Mouse (Mus musculus) heart, postnatal 14 days (tissue): ENCODE measurements at regions not wholly inside any gene's neighbourhood (a gene's known extent, or its start where the extent isn't known, plus 50 kb on each side); places are given as distances from the start of the nearest gene placed in this dataset.
A peak's percentile ranks its signal among the peaks of the same experiment; 100 is the strongest.

Source experiments
- DNase-seq, 2 experiments: peaks; one replicate each; pipeline ENCODE4 v3.0.0; 2021 to 2022
- intact Hi-C: fragments of 180-260 bp; cut with DNase I; formaldehyde crosslinking; loops from one replicate; pipeline ENCODE4 v1.15.1; 2025

DNA sequence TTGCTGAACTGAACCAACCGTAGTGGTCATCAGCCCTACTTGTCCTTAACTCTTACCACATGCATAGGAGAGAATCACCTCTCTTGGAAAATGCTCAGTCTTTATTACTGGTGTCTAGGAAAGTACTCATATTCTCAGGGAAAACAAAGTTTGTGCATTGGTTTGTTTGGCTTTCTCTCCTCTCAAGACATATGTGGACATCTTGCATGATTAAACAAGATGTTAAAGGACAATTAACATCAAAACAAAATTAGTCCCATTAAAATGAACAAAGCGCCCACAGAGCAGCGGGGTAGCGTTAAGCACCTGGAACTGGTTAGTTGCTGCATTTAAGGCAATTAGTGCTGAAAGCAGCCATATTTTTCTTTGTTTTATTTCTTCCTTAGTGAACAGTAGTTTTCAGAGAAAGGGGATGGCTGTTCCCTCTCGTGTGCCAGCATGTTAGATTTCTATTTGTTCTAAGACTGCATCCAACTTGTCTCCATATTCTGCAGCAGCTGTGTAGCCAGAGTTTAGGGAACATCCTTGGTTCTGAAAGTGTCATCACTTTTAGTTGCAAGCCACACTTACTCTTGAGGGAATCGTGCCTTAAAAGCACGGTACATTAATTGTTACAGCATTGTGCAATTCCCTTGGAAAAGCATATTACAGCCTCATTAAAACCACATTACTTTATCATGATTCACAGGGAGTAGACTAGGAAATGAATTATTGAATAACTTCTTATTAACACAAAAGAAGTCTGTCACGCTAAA lies 137.7 kb downstream of the Ube2u start:
- intact Hi-C loops: no loop called here
- no peak for DNase-seq

DNA sequence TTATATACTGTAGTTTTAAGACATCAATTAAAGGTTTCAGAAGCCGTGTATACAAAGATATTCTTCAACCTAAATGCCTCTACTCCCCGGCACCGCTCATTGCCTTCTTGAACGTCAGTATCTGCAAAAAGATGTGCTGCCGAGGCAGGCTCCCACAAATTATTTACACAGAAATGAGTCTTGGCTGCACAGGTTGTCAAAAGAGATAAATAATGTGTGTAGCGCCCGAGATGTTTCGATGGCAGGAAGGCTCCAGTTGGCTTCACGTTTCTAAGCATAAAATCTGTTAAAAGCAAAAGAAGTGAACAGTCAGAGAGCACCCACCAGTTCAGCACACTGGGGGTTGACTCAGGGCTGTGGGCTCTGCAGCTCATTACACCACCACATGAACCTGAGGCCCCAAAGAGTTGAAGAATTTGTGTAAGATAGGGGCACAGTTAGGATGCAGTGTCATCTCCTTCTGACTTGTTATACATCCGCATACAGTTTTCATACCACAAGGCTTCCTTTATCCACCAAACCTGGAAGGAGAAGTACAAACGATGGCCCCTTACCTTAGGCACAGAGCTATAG lies 138.4 kb downstream of the Ube2u start:
- DNase-seq: no peak

DNA sequence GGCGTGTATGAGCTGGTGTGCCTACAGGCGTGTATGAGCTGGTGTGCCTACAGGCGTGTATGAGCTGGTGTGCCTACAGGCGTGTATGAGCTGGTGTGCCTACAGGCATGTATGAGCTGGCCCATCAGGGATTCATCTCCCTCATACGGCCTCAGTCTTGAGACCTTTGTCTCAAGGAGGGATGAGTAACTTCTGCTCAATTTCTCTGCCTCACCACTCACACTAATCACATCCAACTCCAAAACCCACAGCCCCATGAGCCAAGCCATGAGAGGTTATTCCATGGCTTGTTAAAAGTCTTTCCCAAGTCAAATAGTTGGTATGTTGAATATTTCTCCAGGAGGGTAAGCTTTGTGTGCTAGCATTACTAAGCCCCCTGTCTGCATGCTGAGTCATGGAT lies 146.0 kb downstream of the Ube2u start:
- no peak for DNase-seq
- intact Hi-C loops: no loop called here

More for the DNA sequence above, 138.4 kb downstream of the Ube2u start:
- intact Hi-C loops: no loop called here

DNA sequence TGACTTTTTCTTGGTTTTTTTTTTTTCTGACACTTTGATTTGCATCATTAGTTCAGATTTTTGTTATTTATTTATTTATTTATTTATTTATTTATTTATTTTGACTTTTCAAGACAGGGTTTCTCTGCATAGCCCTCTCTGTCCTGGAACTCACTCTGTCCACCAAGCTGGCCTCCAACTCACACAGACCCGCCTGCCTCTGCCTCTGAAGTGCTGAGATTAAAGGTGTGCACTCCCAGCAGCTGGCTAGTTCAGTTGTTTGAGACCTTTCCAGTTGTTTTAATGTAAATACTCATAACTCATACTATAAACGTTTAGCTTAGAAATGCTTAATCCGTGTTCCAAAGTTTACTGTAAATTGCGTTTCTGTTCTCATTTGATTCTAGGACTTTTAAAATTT lies 147.9 kb downstream of the Ube2u start:
- DNase-seq: no peak
- intact Hi-C loops: no loop called here

DNA sequence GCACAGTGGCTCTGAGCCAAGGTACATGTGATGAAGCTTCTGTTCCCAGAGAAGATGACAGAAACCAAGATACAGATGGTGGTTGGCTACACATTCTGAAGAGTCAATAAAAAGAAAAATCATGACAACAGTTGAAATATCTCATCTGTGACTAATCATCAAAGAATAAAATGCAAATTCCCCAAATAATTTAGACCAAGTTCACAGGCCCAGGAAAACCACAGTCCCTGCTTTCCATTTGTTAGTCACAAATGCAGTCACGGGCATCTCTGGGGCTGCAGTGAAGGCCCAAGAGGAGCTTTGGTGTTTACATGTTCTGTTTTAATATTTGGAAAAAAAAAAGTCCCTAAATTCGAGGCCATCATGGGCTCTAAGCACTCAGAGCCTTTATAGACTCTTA lies 142.1 kb upstream of the Cachd1 start:
- intact Hi-C loops: no loop called here
- no peak for DNase-seq

DNA sequence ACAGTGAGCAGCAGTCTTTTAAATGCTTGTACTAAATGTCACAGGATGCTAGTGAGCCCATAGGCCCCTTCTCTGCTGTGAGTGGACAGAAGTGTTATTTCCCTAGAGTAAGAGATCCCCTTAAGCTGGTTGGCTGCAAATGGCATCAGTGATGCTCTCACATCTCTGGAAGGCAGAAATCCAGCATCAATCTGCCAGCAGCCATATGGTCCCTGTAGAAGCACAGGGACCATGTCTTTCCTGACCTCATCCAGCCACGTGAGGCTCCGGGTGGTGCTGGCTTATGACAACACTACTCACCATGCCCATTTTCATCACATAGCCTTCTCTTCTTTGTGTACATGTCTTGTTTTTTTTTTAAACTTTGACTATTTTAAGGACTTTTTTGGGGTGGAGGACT lies 138.9 kb upstream of the Cachd1 start:
- no peak for DNase-seq
- intact Hi-C loops: no loop called here

DNA sequence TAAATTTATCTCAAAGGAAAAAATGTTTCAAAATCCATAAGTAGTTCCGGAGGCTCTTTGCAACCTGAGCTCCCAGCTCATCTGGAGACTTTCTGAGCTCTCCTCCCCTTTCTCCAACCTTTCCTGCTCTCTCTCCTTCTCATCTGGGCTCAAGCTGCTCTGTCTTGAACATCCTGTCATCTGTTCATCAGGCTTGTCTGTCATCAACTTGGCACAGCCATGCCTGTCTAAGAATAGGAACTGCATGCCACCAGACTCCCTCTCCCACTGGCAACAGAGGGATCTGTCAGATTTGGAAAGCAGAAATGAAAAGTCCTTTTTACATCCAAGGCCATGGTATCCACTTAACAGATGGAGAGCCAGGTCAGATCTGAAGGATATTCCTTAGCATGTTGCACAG lies 115.3 kb upstream of the Cachd1 start:
- intact Hi-C loops: no loop called here
- DNase-seq: peak; percentile 4 to 25

DNA sequence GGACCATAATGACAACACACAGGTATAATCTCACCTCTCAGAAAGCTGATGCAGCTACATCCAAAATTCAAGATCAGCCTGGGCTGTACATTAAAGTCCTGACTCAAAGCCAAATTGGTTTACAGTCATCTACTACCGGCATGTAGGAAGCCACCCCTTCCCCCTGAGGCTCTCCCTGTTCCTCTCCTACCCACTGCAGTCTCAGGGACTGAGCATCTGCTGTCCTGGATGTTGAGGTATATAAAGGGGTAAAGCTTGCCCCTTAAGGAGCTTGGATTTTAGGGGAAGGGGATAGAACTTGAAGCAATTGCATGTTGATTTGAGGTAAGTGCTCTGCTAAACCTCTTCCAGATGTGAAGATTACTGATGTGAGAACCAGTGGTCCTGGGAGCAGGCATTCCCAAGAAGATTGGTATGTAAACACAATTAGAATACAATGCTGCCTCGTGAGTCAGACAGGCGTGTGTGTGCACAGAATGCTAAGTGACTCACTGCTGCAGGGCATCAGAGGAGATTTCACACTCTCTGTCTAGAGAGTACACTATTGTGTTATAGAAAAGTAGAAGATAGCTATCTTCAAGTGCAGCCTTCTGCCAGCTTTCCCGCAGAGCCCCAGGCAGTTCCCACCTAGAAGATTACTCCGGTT lies 111.7 kb upstream of the Cachd1 start:
- intact Hi-C loops: no loop called here
- no peak for DNase-seq

DNA sequence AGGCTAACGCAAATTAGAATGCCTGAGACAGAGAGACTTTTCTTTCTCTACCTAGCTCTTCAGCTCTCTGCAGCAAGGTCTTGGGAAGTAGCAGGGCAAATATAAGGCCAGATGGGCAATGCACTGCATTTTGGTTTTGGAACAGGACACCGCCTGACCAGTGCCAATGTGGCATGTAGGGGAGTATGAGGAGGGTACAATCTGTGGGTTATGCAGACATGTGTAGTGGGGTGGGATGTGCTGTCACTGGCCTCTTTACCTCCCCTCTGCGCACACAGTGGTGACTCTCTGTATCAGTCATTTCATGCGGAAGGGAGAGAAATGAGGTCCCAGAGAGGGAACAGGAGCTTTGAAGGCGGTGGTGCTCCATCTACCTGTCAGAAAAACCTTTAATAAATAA lies 105.9 kb upstream of the Cachd1 start:
- no peak for DNase-seq
- intact Hi-C loops: no loop called here

DNA sequence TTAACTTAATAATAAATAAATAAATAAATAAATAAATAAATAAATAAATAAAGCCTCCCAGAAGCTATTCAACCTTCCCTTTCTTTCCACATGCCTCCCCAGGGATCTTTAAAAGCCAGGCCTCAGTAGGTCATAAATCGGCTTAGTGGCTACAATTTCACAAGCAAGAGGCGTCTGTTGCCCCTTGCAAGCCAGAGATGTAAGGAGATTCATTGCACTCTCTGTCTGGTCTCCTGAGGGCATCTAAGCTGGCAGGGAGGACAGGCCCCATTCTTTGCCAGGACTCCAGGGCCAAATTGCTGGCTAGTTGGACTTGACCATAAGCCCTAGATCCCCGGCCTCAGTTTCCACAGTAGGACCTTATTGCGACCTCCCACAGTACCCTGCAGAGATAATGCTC lies 101.6 kb upstream of the Cachd1 start:
- DNase-seq: no peak
- intact Hi-C loops: no loop called here

DNA sequence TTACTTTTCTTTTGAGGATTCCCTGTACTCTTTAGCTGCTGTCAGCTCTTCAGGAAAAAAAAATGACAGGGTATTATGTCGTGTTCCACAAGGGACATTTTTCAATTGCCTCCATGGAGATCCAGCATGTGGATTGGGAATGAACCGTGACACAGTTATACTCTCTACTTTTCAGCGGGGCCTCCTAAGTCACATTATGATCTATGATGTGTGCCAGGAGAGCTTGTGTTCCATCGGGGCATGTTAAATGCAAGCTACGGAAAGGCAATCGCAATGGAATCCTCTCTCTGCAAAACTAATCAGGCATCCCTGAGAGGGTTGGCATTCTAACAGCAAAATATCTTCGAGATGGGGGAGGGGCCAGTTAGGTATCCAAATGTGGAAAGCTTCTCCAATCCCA lies 92.7 kb upstream of the Cachd1 start:
- intact Hi-C loops: no loop called here
- no peak for DNase-seq

DNA sequence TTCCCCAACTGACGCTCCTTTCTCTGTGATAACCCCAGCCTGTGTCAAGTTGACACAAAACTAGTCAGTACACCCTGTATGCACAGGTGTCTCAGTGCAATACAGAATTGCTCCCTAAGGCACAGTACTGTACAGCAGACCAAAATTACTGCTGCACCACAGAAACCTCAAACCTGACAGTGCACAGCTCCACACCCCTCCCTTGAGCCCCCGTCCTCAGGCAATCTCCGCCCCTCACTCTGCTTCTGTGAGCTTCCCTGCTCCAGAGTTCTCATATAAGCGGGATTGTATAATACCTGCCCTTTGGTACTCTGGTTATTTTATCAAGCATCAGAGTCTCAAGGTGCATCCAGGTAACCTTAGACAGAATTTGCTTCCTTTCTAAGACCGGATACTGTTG lies 76.5 kb upstream of the Cachd1 start:
- intact Hi-C loops: no loop called here
- DNase-seq: no peak

DNA sequence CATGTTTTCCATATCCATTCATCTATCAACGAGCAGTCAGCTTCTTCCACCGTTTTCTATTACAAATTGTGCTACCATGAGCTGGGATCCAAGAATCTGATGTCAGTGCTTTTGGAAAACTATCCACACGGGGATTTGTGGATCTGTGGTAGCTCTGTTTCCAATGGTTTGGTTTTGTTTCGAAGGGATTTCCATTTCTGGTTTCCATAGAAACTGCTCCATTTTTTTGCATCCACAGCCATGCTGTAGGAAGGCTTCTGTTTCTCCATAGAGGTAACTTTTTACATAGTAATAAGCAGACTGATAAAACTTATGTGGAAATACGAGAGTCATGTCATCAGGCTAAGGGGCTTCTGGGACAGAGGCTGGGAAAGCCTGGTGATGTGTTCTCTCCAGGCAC lies 76.1 kb upstream of the Cachd1 start:
- DNase-seq: no peak
- intact Hi-C loops: no loop called here

DNA sequence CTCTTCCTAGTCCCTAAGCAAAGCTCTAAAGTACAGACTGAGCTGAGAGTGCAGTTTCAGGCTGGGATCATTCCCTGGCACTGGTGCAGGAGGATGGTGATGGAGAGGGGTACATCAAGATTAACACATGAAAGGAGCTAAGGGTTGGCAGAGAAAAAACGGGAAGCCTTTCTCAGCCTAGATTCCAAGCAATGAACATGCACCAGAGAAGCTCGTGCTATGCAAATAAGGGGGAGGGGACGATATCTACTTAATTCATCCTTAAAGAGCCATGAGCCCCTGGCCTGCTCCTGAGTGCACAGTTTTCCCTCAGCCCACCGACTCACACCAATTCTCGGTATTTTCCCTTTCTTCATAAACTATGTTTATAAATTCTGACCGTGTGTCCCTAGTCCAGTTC lies 70.5 kb upstream of the Cachd1 start:
- no peak for DNase-seq
- intact Hi-C loops: no loop called here

DNA sequence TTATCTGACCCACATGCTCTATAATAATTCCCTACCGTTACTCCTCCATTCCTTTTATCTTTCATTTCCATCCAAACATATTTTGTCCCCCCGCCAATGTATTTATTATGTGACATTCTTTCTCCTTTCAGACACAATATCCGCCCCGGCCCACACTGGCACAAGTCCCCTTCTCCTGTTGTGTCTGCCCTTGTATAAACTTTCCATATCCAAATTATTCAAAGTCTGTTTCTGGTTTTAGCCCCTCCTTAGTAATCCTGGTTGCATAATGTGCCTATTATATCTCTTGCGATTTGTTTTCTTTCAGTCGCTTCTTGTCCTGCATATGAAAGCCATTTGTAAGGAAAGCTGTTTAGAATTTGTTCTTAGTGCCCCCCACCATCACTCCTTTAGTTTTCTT lies 69.3 kb upstream of the Cachd1 start:
- intact Hi-C loops: no loop called here
- no peak for DNase-seq

DNA sequence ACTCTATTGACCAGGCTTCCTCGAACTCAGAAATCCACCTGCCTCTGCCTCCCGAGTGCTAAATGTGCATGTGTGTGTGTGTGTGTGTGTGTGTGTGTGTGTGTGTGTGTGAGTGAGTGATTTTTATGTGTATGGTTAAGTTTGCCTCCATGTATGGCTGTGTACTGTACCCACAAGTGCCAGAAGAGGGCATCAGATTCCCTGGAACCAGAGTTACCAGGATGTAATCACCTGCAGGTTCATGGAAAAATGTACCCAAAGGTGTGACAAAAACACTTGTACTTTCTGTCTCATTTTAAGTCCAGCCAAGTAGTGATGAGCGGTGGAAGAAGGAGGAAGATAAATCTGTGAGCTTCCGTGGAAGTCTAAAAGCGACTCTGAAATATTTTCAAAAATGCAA lies 68.2 kb upstream of the Cachd1 start:
- no peak for DNase-seq
- intact Hi-C loops: no loop called here

DNA sequence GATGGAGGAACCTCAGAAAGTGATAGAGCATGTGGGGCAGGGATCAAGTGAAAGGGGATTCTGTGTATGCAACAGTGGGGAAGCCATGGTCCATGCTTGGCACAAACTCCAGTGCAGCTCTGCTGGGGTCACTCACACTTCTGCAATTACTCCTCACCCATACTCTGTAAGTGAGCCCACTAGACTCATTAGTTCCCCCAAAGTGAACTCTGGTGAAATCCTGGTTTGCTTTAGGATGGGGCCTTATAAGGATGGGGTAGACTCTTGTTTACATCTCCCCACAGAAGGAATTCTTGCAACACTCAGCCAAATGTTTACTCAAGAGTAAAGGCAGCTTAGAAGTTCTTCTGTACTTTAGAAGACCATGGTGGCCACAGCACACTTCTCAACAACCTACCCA lies 62.2 kb upstream of the Cachd1 start:
- DNase-seq: no peak
- intact Hi-C loops: no loop called here

DNA sequence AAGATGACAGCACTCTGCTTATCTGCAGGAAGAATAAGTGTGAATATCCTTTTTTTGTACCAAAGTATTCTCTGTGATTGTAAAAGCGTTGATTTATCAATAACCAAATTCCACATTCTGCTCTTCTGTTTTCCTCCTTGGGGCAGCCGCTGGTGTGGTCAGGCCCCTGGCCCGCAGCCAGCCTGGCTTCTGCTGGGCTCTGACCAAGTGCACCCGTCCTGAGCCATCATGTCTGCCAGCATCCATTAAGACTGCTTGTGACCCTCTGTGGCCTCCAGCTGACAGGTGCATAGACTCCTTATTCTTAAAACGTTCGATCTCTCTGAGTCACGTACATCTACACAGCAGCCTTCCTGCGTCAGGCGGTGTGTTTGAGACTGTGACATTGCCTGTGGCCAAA lies 58.9 kb upstream of the Cachd1 start:
- intact Hi-C loops: no loop called here
- DNase-seq: no peak

DNA sequence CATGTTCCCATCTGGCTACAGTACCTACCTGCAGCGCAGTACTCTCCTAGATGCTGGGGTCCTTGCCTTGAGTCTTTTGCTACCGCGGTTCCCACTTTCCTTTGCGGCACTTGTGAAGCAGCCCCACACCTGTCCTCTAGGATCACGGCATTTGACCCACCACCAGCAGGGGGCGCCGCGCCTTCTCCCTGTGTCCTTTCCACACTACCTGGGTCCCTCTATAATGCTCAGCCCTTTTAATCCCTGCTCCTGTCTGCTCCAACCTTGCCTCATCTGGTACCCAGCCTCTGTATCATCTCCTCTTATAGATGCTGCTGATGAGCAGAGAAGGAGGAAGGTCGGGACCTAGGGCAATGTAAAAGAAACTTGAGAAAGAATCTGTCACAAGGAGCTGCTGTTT lies 53.9 kb upstream of the Cachd1 start:
- peak; percentile 41 to 61 for DNase-seq
- intact Hi-C loops: loop anchor here (5.0 kb wide), 1 partner anchor 135 kb away; no protein-coding TSS in a partner anchor

DNA sequence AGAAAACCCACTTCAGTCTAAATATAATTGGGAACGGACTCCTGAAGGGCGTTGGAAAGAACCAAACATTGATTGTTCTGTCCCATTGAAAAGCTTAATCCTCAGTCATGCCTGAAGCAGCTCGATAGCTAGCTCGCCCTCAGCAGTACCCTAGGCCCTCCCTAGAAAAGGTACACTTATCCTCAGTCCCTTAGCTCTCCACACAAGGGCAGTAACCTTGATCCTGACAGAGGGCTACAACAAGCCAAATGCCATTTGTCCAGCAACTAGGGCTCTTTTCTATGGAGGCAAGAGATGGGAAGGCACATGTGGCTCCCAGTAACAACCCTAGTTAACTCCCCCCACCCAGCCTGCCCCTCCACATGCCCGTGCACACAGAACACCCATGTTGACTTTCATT lies 53.4 kb upstream of the Cachd1 start:
- intact Hi-C loops: loop anchor here (5.0 kb wide), 1 partner anchor 136 kb away; no protein-coding TSS in a partner anchor
- no peak for DNase-seq

DNA sequence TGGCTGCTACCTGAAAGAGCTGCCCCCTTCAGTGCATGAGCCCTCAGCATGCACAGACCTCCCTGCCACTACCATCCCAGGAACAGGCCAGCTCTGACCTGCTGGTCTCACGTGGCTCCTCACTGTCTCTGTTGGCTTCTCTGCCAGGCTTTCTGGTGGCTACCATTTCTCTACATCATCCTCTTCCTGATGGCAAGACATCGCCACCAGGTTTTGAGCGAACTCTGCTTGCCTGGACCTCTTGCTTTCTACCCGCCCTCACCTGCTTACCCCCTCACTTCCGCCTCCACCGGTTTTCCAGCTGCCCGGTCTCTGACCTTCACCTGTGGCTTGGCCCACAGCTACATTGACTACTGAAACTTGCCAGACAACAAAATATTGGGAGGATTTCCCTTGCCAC lies 50.7 kb upstream of the Cachd1 start:
- intact Hi-C loops: loop anchor here (2.0 to 5.0 kb wide), 2 partner anchors 263 to 421 kb away; no protein-coding TSS in a partner anchor
- no peak for DNase-seq

DNA sequence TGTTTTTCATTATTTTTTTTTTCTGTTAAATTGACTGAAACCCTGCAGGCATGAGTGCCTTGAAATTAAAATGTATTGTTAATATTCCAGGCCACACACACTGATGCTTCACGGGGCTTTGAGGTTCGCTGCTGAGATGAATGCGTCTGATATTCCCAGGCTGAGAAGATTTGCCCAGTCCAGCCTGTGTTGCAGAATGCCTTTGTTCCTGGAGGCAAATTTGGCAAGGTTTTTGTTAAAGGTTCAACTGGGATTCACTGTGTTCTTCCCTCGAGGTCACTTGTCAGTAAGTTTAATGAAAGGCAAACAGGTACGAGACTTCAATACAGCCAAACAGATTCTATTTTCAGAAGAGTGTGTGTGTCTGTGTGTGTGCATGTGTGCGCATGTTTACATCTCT lies 50.0 kb upstream of the Cachd1 start:
- intact Hi-C loops: loop anchor here (2.0 to 5.0 kb wide), 2 partner anchors 262 to 421 kb away; no protein-coding TSS in a partner anchor

More for the DNA sequence above, 50.0 kb upstream of the Cachd1 start:
- DNase-seq: no peak
